Mouse (Mus musculus) layer of hippocampus, adult 8-10 months (tissue): Measurements from ENCODE around the gene 4933416C03Rik. TPM values are rescaled to one million over a fixed set of nuclear protein-coding genes. Genes with fewer than 3 reads are reported as not detected.

Experiments used
- DNase-seq, 2 experiments: peaks; one replicate each; pipeline ENCODE4 v3.0.0; 2022; ENCODE audit warnings: low spot score in 2 of 2
- total RNA-seq, 4 experiments: library from RNA; stranded (reverse); gene quantifications; 2 replicates each; pipeline ENCODE4 v1.2.4; 2022

The 4933416C03Rik gene
- total RNA-seq, result not detected

GRCm38 (mm10) chr10:116113867-116114474 lies at the start of gene 4933416C03Rik:
TSS of gene 4933416C03Rik (minus strand) at chr10:116113917.
- DNase-seq, result no peak

DNA sequence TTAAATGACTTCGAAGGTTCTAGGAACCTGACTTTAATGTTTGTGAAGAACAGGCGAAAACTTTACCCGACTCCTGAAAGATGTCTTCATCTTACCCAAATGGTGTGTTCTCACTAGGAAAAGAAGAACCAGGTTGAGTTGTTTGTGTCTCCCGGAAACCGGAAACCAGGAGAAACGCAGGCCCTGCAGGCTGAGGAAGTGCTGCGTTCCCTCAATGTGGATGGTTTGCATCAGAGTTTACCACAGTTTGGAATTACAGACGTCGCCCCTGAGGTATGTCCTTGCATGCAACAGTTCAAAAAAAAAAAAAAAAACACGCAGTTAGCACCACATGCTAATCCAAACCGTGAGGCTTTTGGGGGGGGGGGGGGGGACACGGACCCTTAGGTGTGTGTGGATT lies 48.6 kb upstream of the 4933416C03Rik start:
- DNase-seq, result no peak

GRCm38 (mm10) chr10:116156699-116157098 lies 43.0 kb upstream of the 4933416C03Rik start:
- DNase-seq, result no peak

DNA sequence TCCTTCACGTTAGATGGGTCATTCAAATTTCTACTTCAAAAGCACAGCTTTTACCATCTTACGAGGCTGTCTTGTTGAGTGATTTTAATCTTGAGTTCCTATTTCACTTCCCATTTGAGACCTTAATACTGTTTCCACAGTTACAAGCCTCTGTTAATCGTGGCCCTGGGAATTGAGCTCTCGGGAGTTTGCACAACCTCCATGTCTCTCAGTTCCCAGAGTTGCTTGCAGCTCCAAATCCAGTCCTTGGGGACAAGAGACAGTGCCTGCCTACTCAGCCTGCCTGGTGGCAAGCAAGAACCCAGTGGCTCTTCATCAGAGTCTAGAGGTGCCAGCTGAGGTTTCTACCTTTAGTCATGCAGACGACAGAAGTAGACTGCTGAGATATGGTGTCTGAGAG lies 41.0 kb upstream of the 4933416C03Rik start:
- no peak for DNase-seq

DNA sequence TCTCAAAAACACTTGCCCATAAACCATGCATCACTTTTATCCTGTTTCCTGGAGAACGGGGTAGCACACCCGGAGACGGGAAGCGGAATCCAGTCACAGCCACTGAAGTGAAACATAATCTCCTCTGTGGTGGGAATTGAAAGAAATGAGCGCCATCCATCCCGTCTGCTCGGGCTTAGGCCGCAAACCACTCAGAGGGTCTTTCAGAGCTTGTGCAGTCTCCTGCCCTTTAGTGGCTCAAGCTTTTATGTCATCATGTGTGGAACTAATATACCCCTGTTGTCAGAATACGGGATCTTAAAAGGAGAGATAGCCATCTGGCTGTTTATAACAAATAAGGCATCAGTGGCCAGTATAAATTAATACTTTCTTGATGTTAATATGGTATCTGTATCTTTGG lies 32.4 kb upstream of the 4933416C03Rik start:
- DNase-seq, result no peak

- no peak for DNase-seq
Measured at GRCm38 (mm10) chr10:116143684-116144083, 30.0 kb upstream of the 4933416C03Rik start.

DNA sequence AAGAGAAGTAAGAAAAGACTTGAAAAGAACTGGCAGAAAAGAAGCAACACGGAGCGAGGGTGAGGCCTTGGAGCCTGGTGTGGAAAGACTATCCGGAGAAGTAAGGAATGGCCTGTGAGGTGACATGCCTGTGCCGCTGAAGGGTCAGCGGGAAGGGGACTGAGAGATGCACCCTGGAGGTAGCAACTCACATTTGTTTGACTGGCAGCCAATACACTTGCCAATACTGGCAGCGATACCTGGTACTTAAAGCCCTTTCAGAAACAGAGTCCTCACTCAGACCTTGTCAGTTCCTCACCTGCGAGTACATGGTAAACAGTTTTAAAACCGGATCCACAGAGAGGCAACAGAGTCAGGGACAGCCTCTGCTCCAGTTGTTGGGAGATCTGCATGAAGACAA lies 26.5 kb upstream of the 4933416C03Rik start:
- no peak for DNase-seq

DNA sequence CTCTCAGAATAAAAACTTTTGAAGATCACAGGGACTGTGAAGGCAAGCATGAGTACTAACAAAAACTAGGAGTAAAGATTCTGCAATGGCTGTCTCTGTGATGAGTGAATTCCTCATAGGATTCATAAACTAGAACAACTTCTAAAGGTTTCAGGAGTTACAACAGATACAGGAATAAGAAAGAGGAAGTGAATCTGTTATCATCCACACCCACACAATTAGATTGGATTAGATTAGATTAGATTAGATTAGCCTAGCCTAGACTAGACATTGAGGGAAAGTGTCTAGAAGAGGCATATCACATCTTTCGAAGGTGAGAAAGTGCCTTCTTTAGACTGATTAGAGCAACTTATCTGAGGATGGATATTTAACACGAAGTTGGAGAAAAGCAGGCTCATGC lies 21.5 kb upstream of the 4933416C03Rik start:
- no peak for DNase-seq

DNA sequence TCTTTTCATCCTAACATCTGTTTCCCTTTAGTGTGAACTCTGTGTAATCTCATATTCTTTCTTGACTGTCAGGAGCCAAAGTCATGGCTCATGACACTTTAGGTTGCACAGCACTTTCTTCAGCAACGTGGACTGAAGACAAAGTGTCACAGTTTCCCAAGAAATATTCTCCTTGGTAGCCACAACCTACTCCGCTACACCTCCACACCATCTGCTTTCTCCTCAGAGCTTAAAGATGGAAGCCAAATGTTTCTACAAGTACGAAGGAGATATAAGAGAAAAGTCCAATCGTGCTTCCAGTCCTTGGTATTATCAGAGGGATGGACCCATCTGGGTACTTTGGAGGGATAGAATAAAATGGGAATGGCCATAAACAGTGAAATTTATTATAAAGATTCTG lies 18.5 kb upstream of the 4933416C03Rik start:
- DNase-seq, result no peak

GRCm38 (mm10) chr10:116131223-116131622 lies 17.5 kb upstream of the 4933416C03Rik start:
- no peak for DNase-seq

DNA sequence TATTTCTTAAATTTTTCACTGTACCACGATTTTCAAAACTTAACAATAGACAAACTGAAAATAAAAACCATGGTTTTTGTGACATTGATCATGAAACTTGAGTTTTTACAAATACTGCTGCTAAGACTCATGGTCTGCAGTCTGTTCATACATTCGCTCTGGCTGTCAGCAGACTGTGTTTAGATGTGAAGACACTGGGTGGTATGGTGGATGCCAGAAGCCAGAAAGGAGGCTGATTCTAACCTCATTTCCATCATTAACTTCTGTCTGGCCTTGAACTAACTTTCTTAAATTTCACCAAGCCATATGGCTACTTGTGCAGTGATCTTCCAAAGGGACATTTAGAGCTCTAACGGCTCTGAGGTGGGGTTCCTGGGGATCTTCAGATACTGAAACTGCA lies 16.7 kb upstream of the 4933416C03Rik start:
- DNase-seq, result no peak

GRCm38 (mm10) chr10:116125364-116125763 lies 11.6 kb upstream of the 4933416C03Rik start:
- no peak for DNase-seq

- DNase-seq, result no peak
Measured at GRCm38 (mm10) chr10:116123808-116124207, 10.1 kb upstream of the 4933416C03Rik start.

DNA sequence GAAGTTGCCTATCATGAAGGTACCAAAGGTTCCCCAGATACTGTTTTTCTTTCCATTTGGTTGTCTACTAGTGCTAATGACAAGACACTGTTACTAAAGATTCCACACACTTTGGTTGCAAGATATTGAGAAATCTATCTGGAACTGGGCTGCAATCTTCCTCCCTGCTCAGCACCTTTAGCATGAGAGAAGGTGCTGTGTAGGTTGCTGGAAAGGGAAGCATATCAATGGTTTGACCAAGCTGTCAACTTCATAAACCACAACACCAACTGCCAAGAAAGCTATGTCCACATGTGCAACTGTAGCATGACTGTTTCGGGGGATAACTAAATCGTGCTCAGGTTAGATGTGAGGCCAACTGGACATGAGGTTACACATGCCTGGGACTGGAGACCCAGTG lies 7.7 kb upstream of the 4933416C03Rik start:
- DNase-seq, result no peak

DNA sequence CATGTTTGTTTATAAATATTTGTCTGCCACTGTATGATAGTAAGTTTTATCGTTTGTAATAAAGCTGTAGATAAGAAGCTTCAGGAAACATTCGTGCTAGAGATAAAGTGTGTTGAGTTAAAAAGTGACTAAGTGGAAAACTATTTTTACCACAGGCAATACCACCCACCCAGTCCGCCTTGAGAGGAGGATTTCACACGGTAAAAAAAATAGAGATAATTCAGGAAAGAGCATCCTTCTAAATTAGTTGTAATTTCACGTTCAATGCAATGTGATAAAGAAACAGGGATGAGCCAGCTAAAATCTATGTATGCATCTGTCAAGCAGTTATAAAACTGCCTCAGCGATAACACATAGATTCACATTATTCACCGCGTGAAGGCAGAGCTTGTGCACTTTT lies 3.3 kb upstream of the 4933416C03Rik start:
- DNase-seq, result no peak

- DNase-seq, result no peak
Measured at GRCm38 (mm10) chr10:116115881-116116677, 2.4 kb upstream of the 4933416C03Rik start.

GRCm38 (mm10) chr10:116112868-116113267 lies 849 bp downstream of the 4933416C03Rik start:
- no peak for DNase-seq

DNA sequence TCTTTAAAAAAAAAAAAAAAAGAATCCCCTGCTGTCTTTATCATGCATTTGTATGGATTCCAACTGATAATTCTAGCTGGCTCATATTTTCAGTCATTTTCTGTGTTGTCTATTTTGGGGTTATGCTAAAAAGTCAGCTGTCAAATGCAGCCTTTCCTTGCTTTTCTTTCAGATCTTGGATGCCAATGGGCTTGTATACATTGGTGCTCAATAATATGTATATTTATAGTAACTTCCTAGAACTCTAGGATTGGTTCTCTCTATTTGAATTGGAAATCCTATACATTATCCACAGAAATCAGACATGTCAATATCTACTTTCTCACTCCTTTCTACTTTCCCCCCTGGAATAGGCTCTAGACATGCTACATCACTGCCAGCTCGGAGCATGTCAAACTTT lies 5.0 kb downstream of the 4933416C03Rik start:
- DNase-seq, result no peak

DNA sequence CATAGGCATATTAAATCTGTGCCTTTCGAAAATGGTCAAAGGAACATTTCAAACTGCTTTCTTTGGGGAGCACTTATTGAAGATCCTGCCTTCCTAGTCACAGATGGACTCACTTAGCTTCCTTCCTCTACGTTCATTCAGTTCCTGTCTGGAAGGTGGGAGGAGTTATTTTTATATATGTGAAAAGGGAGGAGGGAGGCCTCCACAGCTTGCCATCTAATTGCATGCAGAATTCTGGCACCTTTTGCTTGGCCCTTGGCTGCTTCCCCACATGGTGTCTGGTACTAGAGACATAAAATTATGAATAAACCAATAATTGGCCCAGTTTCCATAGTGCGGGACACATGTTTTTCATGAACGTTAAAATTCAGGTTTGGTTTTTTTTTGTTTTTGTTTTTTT lies 5.5 kb downstream of the 4933416C03Rik start:
- DNase-seq, result peak; percentile 37 to 51

GRCm38 (mm10) chr10:116098470-116098869 lies 15.2 kb downstream of the 4933416C03Rik start:
- DNase-seq, result no peak

- DNase-seq, result no peak
Measured at GRCm38 (mm10) chr10:116096466-116096865, 17.3 kb downstream of the 4933416C03Rik start.

DNA sequence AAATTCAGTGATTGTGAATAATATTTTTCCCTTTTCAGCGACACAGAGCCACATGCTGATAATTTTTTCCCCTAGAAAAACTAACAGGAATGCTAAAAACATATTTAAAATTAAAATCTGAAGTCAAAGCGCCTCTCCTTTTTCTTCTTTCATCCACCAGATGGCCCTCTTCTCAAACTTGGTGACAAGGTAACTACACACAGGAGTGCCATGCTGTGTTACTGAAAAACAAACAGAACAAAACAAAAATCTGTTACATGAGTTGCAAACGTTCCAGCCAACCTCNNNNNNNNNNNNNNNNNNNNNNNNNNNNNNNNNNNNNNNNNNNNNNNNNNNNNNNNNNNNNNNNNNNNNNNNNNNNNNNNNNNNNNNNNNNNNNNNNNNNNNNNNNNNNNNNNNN lies 29.8 kb downstream of the 4933416C03Rik start:
- no peak for DNase-seq

GRCm38 (mm10) chr10:116080841-116081240 lies 32.9 kb downstream of the 4933416C03Rik start:
- no peak for DNase-seq
